In the genomic region with DNA sequence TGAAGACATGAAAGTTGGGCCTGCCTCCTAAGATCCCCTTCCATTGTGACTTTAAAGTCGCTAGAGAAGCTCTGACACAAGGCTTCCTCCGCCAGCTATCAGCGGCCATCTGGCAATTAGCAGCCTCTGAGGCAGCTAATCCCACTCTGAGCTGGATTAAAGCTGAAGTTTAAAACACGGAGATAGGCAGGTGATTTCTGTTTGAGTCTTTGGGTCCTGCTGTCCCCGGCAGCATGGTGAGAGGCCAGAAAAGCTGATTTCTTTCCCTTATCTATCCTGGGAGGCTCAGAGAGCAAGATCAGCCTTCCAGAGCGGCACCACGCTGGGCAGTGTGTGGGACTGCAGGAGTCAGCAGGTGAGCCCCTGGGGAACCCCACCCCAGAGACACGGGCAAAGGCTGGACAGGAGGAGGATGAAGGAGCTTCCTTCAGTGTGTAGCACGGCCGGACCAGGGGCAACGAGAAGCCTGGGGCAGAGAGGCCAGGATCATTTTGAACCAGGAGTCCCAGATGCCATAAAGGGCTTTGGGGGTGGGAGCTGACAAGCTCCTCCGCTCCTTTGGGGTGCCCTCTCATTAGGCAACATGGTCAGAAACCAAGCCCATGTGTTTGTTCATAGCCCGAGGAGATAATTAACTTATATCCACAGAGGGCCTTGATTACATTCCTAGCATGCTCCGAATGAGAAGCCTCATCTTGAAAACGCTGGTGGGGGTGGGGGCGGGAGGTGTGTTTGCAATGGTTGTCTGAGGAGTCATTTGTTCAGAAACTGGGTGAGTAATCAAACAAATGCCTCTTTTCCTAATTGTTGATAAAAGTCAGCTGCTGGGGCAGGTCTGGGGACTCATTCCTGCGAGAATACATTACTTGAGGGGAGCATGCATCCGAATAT, we compare ENCODE assay signal across 13 mouse cellular contexts.
DNase-seq lines count a peak whose midpoint lies in the region; ATAC-seq and TF ChIP-seq lines count a peak whose summit lies in the region.
"Had no signal": no experiment of that assay in that cellular context is flagged by ENCODE, and none has a peak within 500 bp of the region (broad histone marks: within the 10 kb centered on the region; RNA-seq: fewer than 3 reads in every experiment).

No protein-coding gene starts in this region.

- no peak for TF ChIP-seq CTCF in kidney, postnatal 0 days (IDR thresholded peaks at IDR 0.05; ENCODE audit: low read depth)

- no peak overlapping the region for H3K9ac ChIP-seq in forebrain, embryonic 14.5 days (ENCODE audit: low read length)
- no peak overlapping the region for H3K9ac ChIP-seq in forebrain, embryonic 13.5 days
- H3K9ac ChIP-seq in kidney, postnatal 0 days (ENCODE audit: low read depth, low read length): no peak overlapping the region
- H3K9ac ChIP-seq in embryonic facial prominence, embryonic 11.5 days (replicated peaks; ENCODE audit: low read length): no peak overlapping the region
- H3K9ac ChIP-seq in midbrain, embryonic 15.5 days: no peak overlapping the region
- H3K9ac ChIP-seq: embryonic facial prominence, embryonic 15.5 days; lung, embryonic 14.5 days had no signal

- no peak overlapping the region for H3K4me2 ChIP-seq in forebrain, embryonic 14.5 days (ENCODE audit: low read length)
- H3K4me2 ChIP-seq in forebrain, embryonic 13.5 days: no peak overlapping the region
- 0 out of 2 replicates have a peak overlapping the region, but pooled peaks have one; percentile 3 for H3K4me2 ChIP-seq in kidney, postnatal 0 days (ENCODE audit: low read length)
- H3K4me2 ChIP-seq in embryonic facial prominence, embryonic 11.5 days (ENCODE audit: low read depth, low read length): 0 out of 2 replicates have a peak overlapping the region, but pooled peaks have one; percentile 4
- H3K4me2 ChIP-seq in midbrain, embryonic 15.5 days: no peak overlapping the region
- H3K4me2 ChIP-seq: embryonic facial prominence, embryonic 15.5 days; lung, embryonic 14.5 days had no signal

- H3K4me3 ChIP-seq in forebrain, embryonic 14.5 days (ENCODE audit: low read depth, low read length): no peak overlapping the region
- H3K4me3 ChIP-seq in forebrain, embryonic 13.5 days: no peak overlapping the region
- H3K4me3 ChIP-seq in kidney, postnatal 0 days (replicated peaks; ENCODE audit: low read depth, low read length): no peak overlapping the region
- H3K4me3 ChIP-seq in embryonic facial prominence, embryonic 11.5 days (ENCODE audit: low read depth, low read length): no peak overlapping the region
- H3K4me3 ChIP-seq in midbrain, embryonic 15.5 days: no peak overlapping the region
- H3K4me3 ChIP-seq: embryonic facial prominence, embryonic 15.5 days had no signal

- DNase-seq in forebrain, embryonic 14.5 days (ENCODE audit: low spot score): peak; percentile 31
- no peak for DNase-seq in kidney, postnatal 0 days (ENCODE audit: low spot score)
- DNase-seq in kidney, adult 9 months: no peak
- no peak for DNase-seq in embryonic facial prominence, embryonic 11.5 days (ENCODE audit: low spot score)
- no peak for DNase-seq in gastrocnemius, postnatal 36 days
- DNase-seq in right cerebral cortex, postnatal 14 days: no peak
- DNase-seq: adrenal gland, postnatal 25 days; cerebellum, adult 2 months; lung, embryonic 14.5 days; thymus, postnatal 4 days had no signal

- no peak overlapping the region for H3K27ac ChIP-seq in forebrain, embryonic 14.5 days (ENCODE audit: low read depth, low read length)
- H3K27ac ChIP-seq in forebrain, embryonic 13.5 days: no peak overlapping the region
- no peak overlapping the region for H3K27ac ChIP-seq in kidney, postnatal 0 days
- H3K27ac ChIP-seq in embryonic facial prominence, embryonic 11.5 days (replicated peaks; ENCODE audit: low read depth, low read length): no peak overlapping the region
- H3K27ac ChIP-seq in midbrain, embryonic 15.5 days: no peak overlapping the region
- H3K27ac ChIP-seq: embryonic facial prominence, embryonic 15.5 days had no signal

- intact Hi-C loops in gastrocnemius, postnatal 36 days (cut with DNase I): loop anchor here (1.0 kb wide), 1 partner anchor 32 kb away; no protein-coding TSS in a partner anchor

- no peak for ATAC-seq in forebrain, embryonic 14.5 days
- ATAC-seq in forebrain, embryonic 13.5 days: no peak
- 0 out of 2 replicates have a peak, but pooled peaks have one; percentile 3 for ATAC-seq in kidney, postnatal 0 days (replicated peaks; ENCODE audit: low FRiP score, low read depth)
- ATAC-seq in embryonic facial prominence, embryonic 11.5 days (replicated peaks; ENCODE audit: insufficient number of reproducible peaks, low FRiP score, low TSS enrichment, low read depth): no peak
- ATAC-seq in midbrain, embryonic 15.5 days (replicated peaks): peak; percentile 45; the same call in 1 of the 2 replicates

- peaks cover 6% of the 10 kb centered on the region; the same call in 1 of the 2 replicates for H3K4me1 ChIP-seq in forebrain, embryonic 14.5 days (ENCODE audit: control insufficient read depth, insufficient read depth, low read length)
- peaks cover 5% of the 10 kb centered on the region; the same call in 1 of the 2 replicates for H3K4me1 ChIP-seq in forebrain, embryonic 13.5 days
- H3K4me1 ChIP-seq in kidney, postnatal 0 days (replicated peaks; ENCODE audit: insufficient read depth, low read length): no peaks in the 10 kb centered on the region
- H3K4me1 ChIP-seq in embryonic facial prominence, embryonic 11.5 days (ENCODE audit: control insufficient read depth, insufficient read depth, low read length): no peaks in the 10 kb centered on the region
- H3K4me1 ChIP-seq in midbrain, embryonic 15.5 days: peaks cover 12% of the 10 kb centered on the region; the same call in 1 of the 2 replicates

- no peaks in the 10 kb centered on the region for H3K36me3 ChIP-seq in forebrain, embryonic 14.5 days (ENCODE audit: control insufficient read depth, insufficient read depth, low read length)
- no peaks in the 10 kb centered on the region for H3K36me3 ChIP-seq in forebrain, embryonic 13.5 days (ENCODE audit: poor library complexity, severe bottlenecking)
- no peaks in the 10 kb centered on the region for H3K36me3 ChIP-seq in kidney, postnatal 0 days (ENCODE audit: insufficient read depth, low read length)
- H3K36me3 ChIP-seq in embryonic facial prominence, embryonic 11.5 days (replicated peaks; ENCODE audit: control insufficient read depth, insufficient read depth, low read depth, low read length): no peaks in the 10 kb centered on the region
- no peaks in the 10 kb centered on the region for H3K36me3 ChIP-seq in midbrain, embryonic 15.5 days (replicated peaks)
- H3K36me3 ChIP-seq: embryonic facial prominence, embryonic 15.5 days had no signal

- no peaks in the 10 kb centered on the region for H3K27me3 ChIP-seq in forebrain, embryonic 14.5 days (replicated peaks; ENCODE audit: control insufficient read depth, insufficient read depth, low read length)
- no peaks in the 10 kb centered on the region for H3K27me3 ChIP-seq in forebrain, embryonic 13.5 days
- H3K27me3 ChIP-seq in kidney, postnatal 0 days (ENCODE audit: insufficient read depth, low read length): no peaks in the 10 kb centered on the region
- H3K27me3 ChIP-seq in embryonic facial prominence, embryonic 11.5 days (ENCODE audit: control insufficient read depth, insufficient read depth, low read length): no peaks in the 10 kb centered on the region
- H3K27me3 ChIP-seq in midbrain, embryonic 15.5 days (replicated peaks): no peaks in the 10 kb centered on the region
- H3K27me3 ChIP-seq: embryonic facial prominence, embryonic 15.5 days had no signal

- WGBS in forebrain, embryonic 14.5 days: 12% methylated on average over 18 of the region's 18 CpGs
- 16% methylated on average over 18 of the region's 18 CpGs for WGBS in forebrain, embryonic 13.5 days
- 24% methylated on average over 18 of the region's 18 CpGs for WGBS in kidney, postnatal 0 days
- WGBS in embryonic facial prominence, embryonic 11.5 days: 17% methylated on average over 18 of the region's 18 CpGs
- WGBS in midbrain, embryonic 15.5 days: 18% methylated on average over 18 of the region's 18 CpGs

- H3K9me3 ChIP-seq in forebrain, embryonic 14.5 days (replicated peaks; ENCODE audit: control insufficient read depth, low read length): no peaks in the 10 kb centered on the region
- H3K9me3 ChIP-seq in forebrain, embryonic 13.5 days (replicated peaks): no peaks in the 10 kb centered on the region
- H3K9me3 ChIP-seq in kidney, postnatal 0 days (replicated peaks; ENCODE audit: low read length): no peaks in the 10 kb centered on the region
- no peaks in the 10 kb centered on the region for H3K9me3 ChIP-seq in embryonic facial prominence, embryonic 11.5 days (replicated peaks; ENCODE audit: control insufficient read depth, low read length)
- H3K9me3 ChIP-seq in midbrain, embryonic 15.5 days: no peaks in the 10 kb centered on the region
- H3K9me3 ChIP-seq: embryonic facial prominence, embryonic 15.5 days had no signal

Comparison
In these comparisons a context has a peak if more than half of its experiments do, and no peak if none do; other contexts are left out.
1. ATAC-seq: peak in kidney, postnatal 0 days (single experiment) and midbrain, embryonic 15.5 days (single experiment); none in forebrain, embryonic 14.5 days (single experiment), forebrain, embryonic 13.5 days (single experiment) and embryonic facial prominence, embryonic 11.5 days (single experiment).
2. H3K4me2 ChIP-seq: peak in kidney, postnatal 0 days (single experiment) and embryonic facial prominence, embryonic 11.5 days (single experiment); none in forebrain, embryonic 14.5 days (single experiment), forebrain, embryonic 13.5 days (single experiment) and midbrain, embryonic 15.5 days (single experiment).